Mouse (Mus musculus) megakaryocyte progenitor cell, adult 5-6 weeks (primary cell): Measurements from ENCODE around the gene Btbd35f16. TPM values are rescaled to one million over a fixed set of nuclear protein-coding genes. Genes with fewer than 3 reads are reported as not detected.
"Not testable (repeated sequence)": the region's sequence is repeated elsewhere in the genome, so short reads cannot be mapped to it uniquely, and the experiment has no call there.

ENCODE experiments used
- ATAC-seq: replicated peaks from 2 replicates; pipeline ENCODE4 v1.8.0; 2016; ENCODE audit warnings: mild to moderate bottlenecking, moderate TSS enrichment, inconsistent platforms; ENCODE audit not compliant: poor library complexity
- total RNA-seq, 2 experiments: library from RNA; stranded (forward) in 1 of 2; stranded (reverse) in 1 of 2; fragments of 157-497, 149-512 nt in 1 of 2; fragments of 200-1000 nt in 1 of 2; gene quantifications; 2 replicates each; pipeline versions ENCODE4 v1.2.3 to v1.2.4; 2015 to 2017

The Btbd35f16 gene
- total RNA-seq (2015) (not detected in 2 replicates), total RNA-seq (2017) (not detected in 2 replicates)

DNA sequence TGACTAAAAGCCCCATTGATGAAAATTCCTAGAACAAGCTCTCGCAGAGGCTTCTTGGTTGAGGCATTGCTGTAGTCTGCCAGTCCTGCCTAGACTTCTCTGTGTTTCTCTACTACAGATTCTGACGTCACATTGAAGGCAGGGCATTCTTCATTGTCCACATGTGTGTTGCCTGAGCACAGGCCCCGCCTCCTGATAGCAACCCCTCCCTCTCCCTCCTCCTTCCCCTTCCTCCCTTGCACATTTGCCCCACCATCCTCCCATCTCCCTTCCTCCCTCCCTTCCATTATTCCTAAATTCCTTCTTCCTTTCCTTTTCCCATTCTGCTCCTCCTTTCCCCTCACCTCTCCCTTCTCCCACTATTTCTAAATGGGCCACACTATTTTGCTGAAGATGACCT, at the start of gene Btbd35f16:
Btbd35f16 (minus strand) TSS at position 101 of the 400 bp plus-strand sequence.
- not testable (repeated sequence) for ATAC-seq

Other genes starting within 250 kb of the Btbd35f16 start
- not detected in 2 replicates for gene Btbd35f10, start 204.1 kb downstream of the Btbd35f16 start, total RNA-seq (2015)
- gene Btbd35f10, start 204.1 kb downstream of the Btbd35f16 start, total RNA-seq (2017) = not detected in 2 replicates
- gene Btbd35f3, start 80.7 kb upstream of the Btbd35f16 start, total RNA-seq (2015) = not detected in 2 replicates
- gene Btbd35f3, start 80.7 kb upstream of the Btbd35f16 start, total RNA-seq (2017) = not detected in 2 replicates
- gene Btbd35f28, start 239.6 kb upstream of the Btbd35f16 start, total RNA-seq (2015) = not detected in 2 replicates
- not detected in 2 replicates for gene Btbd35f28, start 239.6 kb upstream of the Btbd35f16 start, total RNA-seq (2017)